Mouse (Mus musculus): ENCODE measurements at regions not wholly inside any gene's neighbourhood (a gene's known extent, or its start where the extent isn't known, plus 50 kb on each side); places are given as distances from the start of the nearest gene placed in this dataset.

DNA sequence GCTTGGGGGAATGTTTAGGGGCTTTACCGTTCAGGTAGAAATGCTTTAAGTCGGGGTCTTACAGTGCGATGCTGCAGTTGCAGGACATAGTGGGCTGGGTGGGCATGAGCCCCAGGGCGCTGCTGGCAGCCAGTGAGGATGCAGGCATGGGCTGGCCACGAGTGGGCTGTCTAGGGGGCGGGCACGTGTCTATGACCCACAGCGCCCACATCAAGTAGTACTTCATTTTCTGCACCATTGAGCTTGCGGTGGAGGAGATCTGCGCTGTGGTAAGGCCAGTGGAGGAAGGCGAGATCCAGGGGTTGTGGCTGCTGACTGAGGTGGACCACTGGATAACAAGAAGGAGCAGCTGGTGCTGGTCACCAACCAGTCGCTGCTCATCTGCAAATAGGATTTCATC, 52.4 kb upstream of the Olfr291 start:
- DNase-seq (ENCODE audit: extremely low spot score in 1 of 2, low spot score in 2 of 2): no peak
- intact Hi-C loops (cut with DNase I): no loop called here

GRCm38 (mm10) chr7:84794655-84795054, 58.7 kb upstream of the Olfr291 start:
- intact Hi-C loops (cut with DNase I): no loop called here
- DNase-seq (ENCODE audit: extremely low spot score in 1 of 2, low spot score in 2 of 2): peak in 1 of 2 experiments; percentile 49

- DNase-seq (ENCODE audit: extremely low spot score in 1 of 2, low spot score in 2 of 2): peak; percentile 82 to 90
- intact Hi-C loops (cut with DNase I): loop anchor here (5.0 kb wide), 1 partner anchor 187 kb away; no protein-coding TSS in a partner anchor
Observed at GRCm38 (mm10) chr7:84779276-84779825, 74.0 kb upstream of the Olfr291 start.

DNA sequence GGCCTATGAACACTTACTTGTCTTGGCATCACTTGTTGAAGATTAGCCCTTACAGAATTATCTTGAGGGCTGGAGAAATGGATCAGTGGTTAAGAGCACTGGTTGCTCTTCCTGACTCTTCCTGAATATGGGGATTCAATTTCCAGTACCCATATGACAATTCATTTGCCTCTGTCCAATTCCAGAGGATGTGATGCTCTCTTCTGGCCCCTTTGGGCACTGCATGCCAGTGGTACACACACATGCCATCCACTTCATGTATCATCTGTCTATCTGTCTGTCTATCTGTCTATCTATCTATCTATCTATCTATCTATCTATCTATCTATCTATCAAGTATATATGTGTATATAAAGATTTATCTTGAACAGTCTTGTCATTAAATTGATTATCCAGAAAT, 75.7 kb upstream of the Olfr291 start:
- intact Hi-C loops (cut with DNase I): loop anchor here (5.0 kb wide), 1 partner anchor 185 kb away; no protein-coding TSS in a partner anchor
- no peak for DNase-seq (ENCODE audit: extremely low spot score in 1 of 2, low spot score in 2 of 2)

DNA sequence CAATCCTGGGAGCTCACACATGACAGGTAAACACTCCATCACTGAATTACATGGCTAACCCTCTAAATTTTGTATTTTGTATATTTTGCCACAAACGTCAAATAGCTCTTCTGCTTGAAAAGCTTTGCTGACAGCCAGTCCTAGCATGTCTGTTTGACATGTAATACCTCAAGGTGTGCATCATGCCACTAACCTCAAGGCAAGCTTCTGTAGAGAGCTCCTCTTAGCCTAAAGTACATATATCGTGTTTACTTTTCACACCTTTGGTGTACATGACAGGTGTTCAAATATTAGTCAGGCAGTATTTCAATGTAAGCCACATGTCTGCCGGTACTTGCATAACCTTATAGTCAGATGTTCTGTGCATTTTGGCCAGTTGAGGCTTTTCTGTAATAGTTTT, 66.5 kb upstream of the Zfand6 start:
- DNase-seq (ENCODE audit: extremely low spot score in 1 of 2, low spot score in 2 of 2): no peak
- intact Hi-C loops (cut with DNase I): no loop called here

DNA sequence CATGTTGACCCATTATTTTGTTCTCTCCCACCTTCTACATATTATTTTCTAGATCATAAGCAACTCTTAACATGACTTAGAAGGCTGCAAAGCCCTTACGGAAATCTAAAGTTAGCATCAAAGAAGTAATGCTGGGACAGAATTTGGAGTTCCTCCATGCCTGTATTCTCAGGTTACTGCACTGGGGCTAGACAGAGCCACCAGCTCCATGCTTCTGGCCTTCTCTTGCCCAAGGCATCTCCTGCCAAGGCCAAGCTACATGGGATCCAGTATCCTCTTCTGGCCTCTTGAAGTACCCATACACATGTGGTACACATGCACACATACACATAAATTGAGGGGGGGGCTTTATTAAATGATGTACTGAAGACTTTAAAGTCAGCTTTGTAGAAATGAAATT, 63.6 kb upstream of the Zfand6 start:
- intact Hi-C loops (cut with DNase I): loop anchor here (5.0 kb wide), 1 partner anchor 34 kb away; no protein-coding TSS in a partner anchor
- DNase-seq (ENCODE audit: extremely low spot score in 1 of 2, low spot score in 2 of 2): no peak

GRCm38 (mm10) chr7:84749434-84750301, 59.9 kb upstream of the Zfand6 start:
- peak; percentile 59 for DNase-seq (ENCODE audit: extremely low spot score in 1 of 2, low spot score in 2 of 2)
- intact Hi-C loops (cut with DNase I): loop anchor here (5.0 kb wide), 2 partner anchors 38 to 157 kb away; no protein-coding TSS in a partner anchor

GRCm38 (mm10) chr7:84747847-84748246, 58.1 kb upstream of the Zfand6 start:
- DNase-seq (ENCODE audit: extremely low spot score in 1 of 2, low spot score in 2 of 2): no peak
- intact Hi-C loops (cut with DNase I): loop anchor here (5.0 kb wide), 1 partner anchor 156 kb away; no protein-coding TSS in a partner anchor

GRCm38 (mm10) chr7:84744321-84745070, 54.7 kb upstream of the Zfand6 start:
- intact Hi-C loops (cut with DNase I): loop anchor here (5.0 kb wide), 1 partner anchor 152 kb away; no protein-coding TSS in a partner anchor
- DNase-seq (ENCODE audit: extremely low spot score in 1 of 2, low spot score in 2 of 2): no peak

GRCm38 (mm10) chr7:84739965-84740390, 50.2 kb upstream of the Zfand6 start:
- peak in 1 of 2 experiments; percentile 4 for DNase-seq (ENCODE audit: extremely low spot score in 1 of 2, low spot score in 2 of 2)
- intact Hi-C loops (cut with DNase I): no loop called here

Data from left cerebral cortex, postnatal 10 days (tissue).